Mouse (Mus musculus) ES-E14 (cell line): ENCODE measurements around the gene Ccnt2.

Experiments used
- CHD2 ChIP-seq: IDR thresholded peaks from 2 replicates; pipeline ENCODE4 v1.6.1; 2014; ENCODE audit warnings: mild to moderate bottlenecking, low read depth, low read length, inconsistent platforms
- MAFK ChIP-seq: IDR thresholded peaks from 2 replicates; pipeline ENCODE4 v1.6.1; 2014; ENCODE audit warnings: mild to moderate bottlenecking, low read depth, low read length, inconsistent platforms; ENCODE audit not compliant: insufficient read depth
- ZC3H11A ChIP-seq: IDR thresholded peaks from 2 replicates; pipeline ENCODE4 v1.6.1; 2012; ENCODE audit warnings: low read depth, mild to moderate bottlenecking, inconsistent platforms, low read length, borderline replicate concordance

GRCm38 (mm10) chr1:127854486-127855222 is 80.7 kb downstream of the Ccnt2 start, which contains the start of gene Map3k19:
- TF ChIP-seq MAFK (no peak), ZC3H11A (no peak), CHD2 (no peak)
